Mouse (Mus musculus) large intestine, adult 2 months (tissue): ENCODE data around the gene Ablim1. TPM values are rescaled to one million over a fixed set of nuclear protein-coding genes. Genes with fewer than 3 reads are reported as not detected.

Source experiments
- DNase-seq: peaks from one replicate; pipeline ENCODE4 v3.0.0-alpha.2; 2012; ENCODE audit warnings: low read depth, low spot score
- WGBS: fragments of 180-500 bp; shearing (Covaris S2); methylation state at CpG from one replicate; pipeline ENCODE4 v1.1.7; 2018; 5-methylcytosine and 5-hydroxymethylcytosine counted together
- polyA plus RNA-seq: library from polyadenylated mRNA; depleted of rRNA; stranded (reverse); fragments of >200 nt; gene quantifications from 2 replicates; pipeline ENCODE4 v1.2.3, GENCODE M21; 2012; rRNA removed

Gene Ablim1
- 14.1 and 33.5 TPM in 2 replicates for polyA plus RNA-seq

- WGBS = 1% methylated on average over 52 of the region's 52 CpGs
- no peak for DNase-seq
These were observed at the start of gene Ablim1 for GRCm38 (mm10) chr19:57314346-57315012. Ablim1 (minus strand) TSS chr19:57314919.

- WGBS = 94% methylated on average over 7 of the region's 7 CpGs
- DNase-seq = no peak
These were observed 48.8 kb upstream of the Ablim1 start for GRCm38 (mm10) chr19:57363538-57363937.

- WGBS = 38% methylated on average over 7 of the region's 7 CpGs
These were observed 48.4 kb upstream of the Ablim1 start for GRCm38 (mm10) chr19:57363076-57363475.

GRCm38 (mm10) chr19:57362586-57362985 is 47.9 kb upstream of the Ablim1 start:
- no peak for DNase-seq
- WGBS = 52% methylated on average over 5 of the region's 5 CpGs

More at GRCm38 (mm10) chr19:57363076-57363475, 48.4 kb upstream of the Ablim1 start:
- no peak for DNase-seq

- 17% methylated on average over 3 of the region's 3 CpGs for WGBS
- no peak for DNase-seq
These were observed 47.2 kb upstream of the Ablim1 start for GRCm38 (mm10) chr19:57361939-57362307.

- under 1% methylated on average over 65 of the region's 78 CpGs for WGBS
- DNase-seq = no peak
These were observed 46.6 kb upstream of the Ablim1 start for GRCm38 (mm10) chr19:57361131-57361938.

GRCm38 (mm10) chr19:57360341-57361130 is 45.8 kb upstream of the Ablim1 start, which contains the start of gene Fam160b1:
Fam160b1 (plus strand) TSS chr19:57360680.
- WGBS = under 1% methylated on average over 66 of the region's 70 CpGs
- DNase-seq = peak; percentile 67

- WGBS = 12% methylated on average over 10 of the region's 10 CpGs
- DNase-seq = no peak
These were observed 45.1 kb upstream of the Ablim1 start for GRCm38 (mm10) chr19:57359701-57360326.

- no peak for DNase-seq
- WGBS = 81% methylated on average over 20 of the region's 20 CpGs
These were observed 44.3 kb upstream of the Ablim1 start for GRCm38 (mm10) chr19:57358836-57359598.

- 52% methylated on average over 12 of the region's 12 CpGs for WGBS
- no peak for DNase-seq
These were observed 43.6 kb upstream of the Ablim1 start for GRCm38 (mm10) chr19:57358322-57358721.

GRCm38 (mm10) chr19:57357811-57358210 is 43.1 kb upstream of the Ablim1 start:
- WGBS = 86% methylated on average over 5 of the region's 5 CpGs
- DNase-seq = no peak

GRCm38 (mm10) chr19:57357244-57357643 is 42.5 kb upstream of the Ablim1 start:
- no peak for DNase-seq
- WGBS = 91% methylated on average over 6 of the region's 6 CpGs

GRCm38 (mm10) chr19:57356273-57356672 is 41.6 kb upstream of the Ablim1 start:
- WGBS = 12% methylated on average over 7 of the region's 7 CpGs
- no peak for DNase-seq

GRCm38 (mm10) chr19:57355451-57356251 is 40.9 kb upstream of the Ablim1 start:
- WGBS = 48% methylated on average over 16 of the region's 16 CpGs
- no peak for DNase-seq

- DNase-seq = no peak
These were observed 40.0 kb upstream of the Ablim1 start for GRCm38 (mm10) chr19:57354715-57355114.

GRCm38 (mm10) chr19:57354050-57354449 is 39.3 kb upstream of the Ablim1 start:
- WGBS = 90% methylated on average over 11 of the region's 11 CpGs
- no peak for DNase-seq

More at GRCm38 (mm10) chr19:57354715-57355114, 40.0 kb upstream of the Ablim1 start:
- 20% methylated on average over 6 of the region's 6 CpGs for WGBS

- 92% methylated on average over 10 of the region's 10 CpGs for WGBS
- no peak for DNase-seq
These were observed 38.5 kb upstream of the Ablim1 start for GRCm38 (mm10) chr19:57353228-57353627.

- no peak for DNase-seq
- WGBS = 63% methylated on average over 12 of the region's 12 CpGs
These were observed 37.7 kb upstream of the Ablim1 start for GRCm38 (mm10) chr19:57352337-57352935.
